Mouse (Mus musculus) limb, embryonic 10.5 days (tissue): Measurements from ENCODE around the gene Sox5. TPM values are rescaled to one million over a fixed set of nuclear protein-coding genes. Genes with fewer than 3 reads are reported as not detected.
A peak's percentile ranks its signal among the peaks of the same experiment; 100 is the strongest.

Experiments
- DNase-seq: peaks from one replicate; pipeline ENCODE4 v3.0.0-alpha.2; 2017; ENCODE audit warnings: low spot score
- H3K27ac ChIP-seq: fragments of 300-500 bp; sonication (generic); 2 replicates; pipeline ENCODE4 v1.5.1; 2016; ENCODE audit warnings: mild to moderate bottlenecking
- H3K27me3 ChIP-seq: fragments of 300-500 bp; sonication (generic); 2 replicates; pipeline ENCODE4 v1.6.1; 2016; ENCODE audit warnings: low read depth, mild to moderate bottlenecking; ENCODE audit not compliant: poor library complexity, severe bottlenecking
- H3K36me3 ChIP-seq: fragments of 300-500 bp; sonication (generic); 2 replicates; pipeline ENCODE4 v1.6.1; 2016; ENCODE audit warnings: mild to moderate bottlenecking, moderate library complexity
- H3K4me1 ChIP-seq: fragments of 300-500 bp; sonication (generic); 2 replicates; pipeline ENCODE4 v1.6.1; 2016
- H3K4me3 ChIP-seq: fragments of 300-500 bp; sonication (generic); 2 replicates; pipeline ENCODE4 v1.5.1; 2016; ENCODE audit warnings: mild to moderate bottlenecking, moderate library complexity
- H3K9me3 ChIP-seq: fragments of 300-500 bp; sonication (generic); replicated peaks from 2 replicates; pipeline ENCODE4 v1.6.1; 2016; ENCODE audit warnings: mild to moderate bottlenecking
- WGBS: fragments of 180-500 bp; shearing (Covaris S2); methylation state at CpG from one replicate; pipeline ENCODE4 v1.1.7; 2016; 5-methylcytosine and 5-hydroxymethylcytosine counted together
- polyA plus RNA-seq: library from polyadenylated mRNA; unstranded; fragments of >200 nt; fragmentation: Nextera tagmentation; extraction: Ambion mirVana; gene quantifications from 2 replicates; pipeline ENCODE4 v1.2.1, GENCODE M21; 2016

Gene Sox5
- polyA plus RNA-seq, 1 experiment from 2014 or later, result 60.8 TPM

DNA sequence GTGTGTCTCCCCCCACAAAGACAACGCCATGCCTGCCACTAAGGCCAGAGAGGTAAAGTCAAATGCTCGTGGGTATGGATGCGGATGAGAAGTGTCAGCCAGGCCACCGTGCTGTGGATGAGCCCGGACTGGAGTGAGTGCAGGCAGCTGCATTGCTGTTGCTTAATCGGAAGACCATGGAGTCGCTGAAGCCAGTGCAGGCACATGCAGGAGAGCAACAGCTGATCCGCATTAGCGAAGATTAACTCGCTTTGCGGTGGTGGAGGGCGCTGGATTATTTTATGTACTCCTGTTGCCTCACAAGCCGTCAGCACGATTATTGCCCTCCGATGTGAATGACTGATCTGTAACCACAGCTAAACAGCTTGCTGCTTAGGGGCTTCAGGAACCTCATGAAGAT is 922.2 kb downstream of the Sox5 start:
- 47% methylated on average over 15 of the region's 15 CpGs for WGBS
- peaks cover 3% of the 10 kb centered on the region; the same call in 1 of the 2 replicates for H3K36me3 ChIP-seq
- H3K4me1 ChIP-seq, result peaks cover 51% of the 10 kb centered on the region
- no peak overlapping the region for H3K27ac ChIP-seq
- no peaks in the 10 kb centered on the region for H3K9me3 ChIP-seq
- H3K4me3 ChIP-seq, result no peak overlapping the region
- H3K27me3 ChIP-seq, result peaks cover 51% of the 10 kb centered on the region; the same call in 1 of the 2 replicates
- peak; percentile 65 for DNase-seq

DNA sequence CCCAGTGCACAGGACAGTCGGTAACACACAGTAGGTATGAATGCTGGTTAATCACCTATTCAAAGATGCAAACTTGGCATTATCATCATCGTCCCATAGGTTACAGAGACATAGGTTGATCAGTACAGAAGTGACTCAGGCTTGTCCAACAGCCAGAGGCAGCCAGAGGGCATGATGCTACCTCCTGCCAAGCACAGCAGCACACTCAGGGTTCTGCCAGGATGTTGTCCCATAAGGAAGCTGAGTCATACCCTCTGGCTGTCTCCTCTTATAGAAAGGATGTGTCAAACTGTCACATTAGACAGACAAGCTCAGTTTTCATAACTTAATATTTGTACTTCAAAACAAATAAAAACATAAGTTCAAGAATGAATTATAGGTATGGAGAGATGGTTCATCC is 923.2 kb downstream of the Sox5 start:
- Histone ChIP-seq H3K27ac (no peak overlapping the region), H3K4me3 (no peak overlapping the region), H3K36me3 (peaks cover 3% of the 10 kb centered on the region; the same call in 1 of the 2 replicates), H3K27me3 (peaks cover 51% of the 10 kb centered on the region; the same call in 1 of the 2 replicates), H3K4me1 (peaks cover 53% of the 10 kb centered on the region), H3K9me3 (no peaks in the 10 kb centered on the region)
- WGBS, result 98% methylated on average over 2 of the region's 2 CpGs
- no peak for DNase-seq

DNA sequence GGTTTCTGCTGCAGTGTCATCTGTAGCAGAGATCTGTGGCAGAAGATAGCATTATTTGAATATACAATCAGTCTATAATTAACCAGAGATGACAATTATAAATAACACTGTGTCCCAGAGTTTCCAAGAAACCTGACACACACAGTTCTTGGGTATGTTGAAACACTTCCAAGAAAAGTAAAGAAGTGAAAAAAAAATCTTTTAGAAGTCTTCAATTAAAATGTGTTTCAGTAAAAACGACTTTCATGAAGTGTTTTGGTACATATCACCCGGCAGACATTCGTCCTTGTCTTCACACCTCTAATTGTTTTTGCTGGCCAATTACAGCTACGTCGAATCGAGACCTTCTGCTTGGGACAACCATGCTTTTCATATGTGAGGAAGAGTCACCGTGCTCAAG is 924.4 kb downstream of the Sox5 start:
- Histone ChIP-seq H3K4me3 (no peak overlapping the region), H3K36me3 (peaks cover 3% of the 10 kb centered on the region; the same call in 1 of the 2 replicates), H3K27ac (no peak overlapping the region), H3K27me3 (peaks cover 56% of the 10 kb centered on the region; the same call in 1 of the 2 replicates), H3K4me1 (peaks cover 41% of the 10 kb centered on the region), H3K9me3 (no peaks in the 10 kb centered on the region)
- WGBS, result 70% methylated on average over 7 of the region's 7 CpGs
- DNase-seq, result no peak

- Histone ChIP-seq H3K27me3 (peaks cover 49% of the 10 kb centered on the region; the same call in 1 of the 2 replicates), H3K9me3 (no peaks in the 10 kb centered on the region), H3K36me3 (peaks cover 3% of the 10 kb centered on the region; the same call in 1 of the 2 replicates), H3K4me1 (peaks cover 22% of the 10 kb centered on the region), H3K4me3 (no peak overlapping the region), H3K27ac (no peak overlapping the region)
- 34% methylated on average over 12 of the region's 12 CpGs for WGBS
- DNase-seq, result no peak
Observed at GRCm38 (mm10) chr6:143855421-143855820, 926.4 kb downstream of the Sox5 start.

- Histone ChIP-seq H3K27me3 (peaks cover 46% of the 10 kb centered on the region; the same call in 1 of the 2 replicates), H3K36me3 (peaks cover 3% of the 10 kb centered on the region; the same call in 1 of the 2 replicates), H3K9me3 (no peaks in the 10 kb centered on the region), H3K27ac (no peak overlapping the region), H3K4me3 (no peak overlapping the region), H3K4me1 (peaks cover 10% of the 10 kb centered on the region)
- DNase-seq, result no peak
- WGBS, result 79% methylated on average over 3 of the region's 3 CpGs
Observed at GRCm38 (mm10) chr6:143854031-143854430, 927.7 kb downstream of the Sox5 start.

DNA sequence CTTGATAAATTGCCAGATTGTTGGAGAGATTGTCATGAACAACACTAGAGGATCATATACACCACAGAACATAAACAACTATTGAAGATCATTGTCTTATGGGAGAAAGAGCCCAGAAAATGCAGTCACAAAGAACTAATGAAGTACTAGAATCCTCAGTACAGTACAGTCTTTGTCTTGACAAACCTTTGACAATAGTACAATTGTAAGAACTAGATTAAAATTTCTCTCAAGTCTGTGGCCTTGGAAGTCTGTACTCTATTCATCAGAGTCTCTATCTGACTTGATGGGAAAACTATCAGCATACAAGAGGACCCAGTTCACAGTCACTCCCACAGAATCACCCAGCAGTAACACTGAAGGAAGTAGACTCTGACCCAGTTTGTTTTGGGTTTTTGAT is 936.0 kb downstream of the Sox5 start:
- Histone ChIP-seq H3K27ac (no peak overlapping the region), H3K4me3 (no peak overlapping the region), H3K36me3 (peaks cover 11% of the 10 kb centered on the region; the same call in 1 of the 2 replicates), H3K4me1 (no peaks in the 10 kb centered on the region; the same call in 1 of the 2 replicates), H3K9me3 (no peaks in the 10 kb centered on the region), H3K27me3 (peaks cover 54% of the 10 kb centered on the region)
- no peak for DNase-seq

- 85% methylated on average over 3 of the region's 3 CpGs for WGBS
- DNase-seq, result no peak
- peaks cover 15% of the 10 kb centered on the region; the same call in 1 of the 2 replicates for H3K36me3 ChIP-seq
- no peak overlapping the region for H3K4me3 ChIP-seq
- no peaks in the 10 kb centered on the region; the same call in 1 of the 2 replicates for H3K4me1 ChIP-seq
- H3K9me3 ChIP-seq, result no peaks in the 10 kb centered on the region
- peaks cover 65% of the 10 kb centered on the region for H3K27me3 ChIP-seq
- H3K27ac ChIP-seq, result no peak overlapping the region
Observed at GRCm38 (mm10) chr6:143844701-143844970, 937.1 kb downstream of the Sox5 start.

- DNase-seq, result no peak
- WGBS, result 93% methylated on average over 10 of the region's 10 CpGs
- Histone ChIP-seq H3K4me3 (no peak overlapping the region), H3K36me3 (peaks cover 15% of the 10 kb centered on the region; the same call in 1 of the 2 replicates), H3K27me3 (peaks cover 68% of the 10 kb centered on the region), H3K4me1 (no peaks in the 10 kb centered on the region; the same call in 1 of the 2 replicates), H3K9me3 (no peaks in the 10 kb centered on the region), H3K27ac (no peak overlapping the region)
Observed at GRCm38 (mm10) chr6:143843933-143844700, 937.7 kb downstream of the Sox5 start.

DNA sequence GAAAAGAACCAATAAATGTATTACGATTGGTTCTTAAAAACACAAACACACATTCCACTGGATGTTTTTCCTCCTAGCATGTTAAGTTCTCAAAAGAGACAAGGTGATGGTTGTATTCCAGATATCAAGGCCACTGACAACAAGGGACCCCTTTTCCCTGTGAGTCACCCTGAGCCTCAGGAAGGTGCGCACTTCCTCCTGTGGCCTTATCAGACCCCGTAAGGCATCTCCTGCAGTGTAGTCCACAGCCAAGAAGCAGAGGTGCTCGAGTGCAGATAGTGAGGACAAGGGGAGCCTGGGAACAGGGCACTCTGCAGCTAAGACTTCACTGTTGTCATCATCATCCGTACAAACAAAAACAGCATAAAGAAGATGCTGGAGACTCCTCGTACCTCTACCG is 939.8 kb downstream of the Sox5 start:
- H3K4me1 ChIP-seq, result peaks cover 6% of the 10 kb centered on the region; the same call in 1 of the 2 replicates
- H3K27ac ChIP-seq, result no peak overlapping the region
- peaks cover 72% of the 10 kb centered on the region for H3K27me3 ChIP-seq
- peaks cover 15% of the 10 kb centered on the region; the same call in 1 of the 2 replicates for H3K36me3 ChIP-seq
- H3K9me3 ChIP-seq, result no peaks in the 10 kb centered on the region
- DNase-seq, result no peak
- no peak overlapping the region for H3K4me3 ChIP-seq
- WGBS, result 95% methylated on average over 7 of the region's 7 CpGs

- H3K4me3 ChIP-seq, result no peak overlapping the region
- H3K36me3 ChIP-seq, result peaks cover 15% of the 10 kb centered on the region; the same call in 1 of the 2 replicates
- no peaks in the 10 kb centered on the region for H3K9me3 ChIP-seq
- 92% methylated on average over 15 of the region's 15 CpGs for WGBS
- no peak for DNase-seq
- H3K4me1 ChIP-seq, result peaks cover 10% of the 10 kb centered on the region; the same call in 1 of the 2 replicates
- H3K27ac ChIP-seq, result no peak overlapping the region
- H3K27me3 ChIP-seq, result peaks cover 78% of the 10 kb centered on the region
Observed at GRCm38 (mm10) chr6:143841109-143841638, 940.6 kb downstream of the Sox5 start.

GRCm38 (mm10) chr6:143838384-143839076 is 943.2 kb downstream of the Sox5 start:
- Histone ChIP-seq H3K9me3 (no peaks in the 10 kb centered on the region), H3K36me3 (peaks cover 26% of the 10 kb centered on the region), H3K27ac (no peak overlapping the region), H3K4me1 (peaks cover 10% of the 10 kb centered on the region; the same call in 1 of the 2 replicates), H3K4me3 (no peak overlapping the region), H3K27me3 (peaks cover 77% of the 10 kb centered on the region)
- DNase-seq, result no peak
- WGBS, result 36% methylated on average over 9 of the region's 9 CpGs

GRCm38 (mm10) chr6:143835331-143835730 is 946.4 kb downstream of the Sox5 start:
- DNase-seq, result no peak
- H3K27ac ChIP-seq, result no peak overlapping the region

DNA sequence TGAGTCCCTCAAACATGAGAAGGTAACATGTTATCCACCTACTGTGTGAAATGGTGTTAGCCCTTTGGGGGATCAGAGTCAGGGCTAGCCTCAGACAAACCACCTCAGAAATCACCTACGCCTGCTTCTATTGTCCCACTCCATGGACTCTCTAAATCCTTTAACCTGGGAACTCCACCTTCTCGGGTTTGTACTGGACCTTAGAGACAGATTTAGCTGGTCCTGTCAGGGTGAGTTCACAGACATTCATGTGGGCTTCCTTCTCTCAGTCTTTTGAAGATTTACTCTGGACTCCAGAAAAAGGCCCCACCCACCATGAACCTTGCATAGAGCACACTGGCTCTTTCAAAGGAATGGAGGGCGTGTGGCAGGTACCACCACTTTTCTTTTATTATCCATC is 947.8 kb downstream of the Sox5 start:
- WGBS, result 90% methylated on average over 3 of the region's 3 CpGs
- Histone ChIP-seq H3K9me3 (no peaks in the 10 kb centered on the region), H3K27me3 (peaks cover 40% of the 10 kb centered on the region; the same call in 1 of the 2 replicates), H3K4me3 (no peak overlapping the region), H3K36me3 (peaks cover 25% of the 10 kb centered on the region), H3K27ac (no peak overlapping the region), H3K4me1 (peaks cover 28% of the 10 kb centered on the region)
- no peak for DNase-seq

More at GRCm38 (mm10) chr6:143835331-143835730, 946.4 kb downstream of the Sox5 start:
- H3K9me3 ChIP-seq, result no peaks in the 10 kb centered on the region
- peaks cover 51% of the 10 kb centered on the region for H3K27me3 ChIP-seq
- no peak overlapping the region for H3K4me3 ChIP-seq
- peaks cover 21% of the 10 kb centered on the region for H3K4me1 ChIP-seq
- H3K36me3 ChIP-seq, result peaks cover 25% of the 10 kb centered on the region
- 84% methylated on average over 7 of the region's 7 CpGs for WGBS
